Mouse (Mus musculus) testis, adult 2 months (tissue): ENCODE measurements around the gene Rtp1. TPM values are rescaled to one million over a fixed set of nuclear protein-coding genes. Genes with fewer than 3 reads are reported as not detected.

ENCODE experiments used
- H3K27ac ChIP-seq: fragments of 200-500 bp; 2 replicates; pipeline ENCODE4 v1.5.1; 2012; ENCODE audit warnings: low read depth, low read length; ENCODE audit not compliant: control insufficient read depth, insufficient read depth
- H3K27me3 ChIP-seq: fragments of 200-500 bp; 2 replicates; pipeline ENCODE4 v1.6.1; 2012; ENCODE audit warnings: mild to moderate bottlenecking, low read length, moderate library complexity; ENCODE audit not compliant: control insufficient read depth, insufficient read depth
- H3K36me3 ChIP-seq: fragments of 200-500 bp; 2 replicates; pipeline ENCODE4 v1.6.1; 2012; ENCODE audit warnings: mild to moderate bottlenecking, low read length; ENCODE audit not compliant: control insufficient read depth, insufficient read depth
- H3K4me1 ChIP-seq: fragments of 200-500 bp; 2 replicates; pipeline ENCODE4 v1.6.1; 2012; ENCODE audit warnings: low read length; ENCODE audit not compliant: control insufficient read depth, insufficient read depth
- H3K4me3 ChIP-seq: fragments of 200-500 bp; 2 replicates; pipeline ENCODE4 v1.5.1; 2012; ENCODE audit warnings: low read depth, mild to moderate bottlenecking, low read length, moderate library complexity, mixed read lengths; ENCODE audit not compliant: control insufficient read depth
- CTCF ChIP-seq: fragments of 200-500 bp; IDR thresholded peaks from 2 replicates; pipeline ENCODE4 v1.5.1; 2012; ENCODE audit warnings: low read depth, mild to moderate bottlenecking, inconsistent platforms, low read length, moderate library complexity; ENCODE audit not compliant: control insufficient read depth, insufficient read depth, insufficient replicate concordance
- POLR2A ChIP-seq: fragments of 200-500 bp; IDR thresholded peaks from 2 replicates; pipeline ENCODE4 v1.6.1; 2012; ENCODE audit warnings: low read depth, mild to moderate bottlenecking, inconsistent platforms, low read length, moderate library complexity; ENCODE audit not compliant: control insufficient read depth
- polyA plus RNA-seq: library from polyadenylated mRNA; depleted of rRNA; stranded (reverse); fragments of >200 nt; gene quantifications from 2 replicates; pipeline ENCODE4 v1.2.3, GENCODE M21; 2012

Rtp1 gene
- polyA plus RNA-seq, 1 experiment, result 0.41 TPM

DNA sequence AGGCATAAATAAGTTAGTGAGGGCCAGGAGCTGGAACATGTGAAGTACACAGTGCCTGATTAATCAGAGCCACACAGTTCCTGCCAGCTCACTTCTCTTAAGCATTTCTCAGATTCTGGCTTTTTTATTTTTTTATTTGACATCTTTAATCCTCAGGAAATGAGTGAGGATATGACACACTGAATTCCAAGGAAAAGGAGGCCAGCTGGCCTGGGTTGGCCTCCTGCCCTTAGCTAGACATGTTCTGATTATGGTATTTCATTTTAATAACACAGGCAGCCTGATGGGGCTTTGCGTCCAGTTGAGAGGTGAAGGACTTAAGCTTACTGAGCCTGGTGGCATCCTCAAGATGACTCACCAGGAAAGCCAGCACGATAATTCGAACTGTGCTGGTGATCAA is 27.6 kb downstream of the Rtp1 start:
- Histone ChIP-seq H3K27ac (no peak overlapping the region), H3K36me3 (no peaks in the 10 kb centered on the region), H3K4me1 (no peaks in the 10 kb centered on the region), H3K27me3 (no peaks in the 10 kb centered on the region), H3K4me3 (no peak overlapping the region)
- TF ChIP-seq POLR2A (no peak), CTCF (no peak)

DNA sequence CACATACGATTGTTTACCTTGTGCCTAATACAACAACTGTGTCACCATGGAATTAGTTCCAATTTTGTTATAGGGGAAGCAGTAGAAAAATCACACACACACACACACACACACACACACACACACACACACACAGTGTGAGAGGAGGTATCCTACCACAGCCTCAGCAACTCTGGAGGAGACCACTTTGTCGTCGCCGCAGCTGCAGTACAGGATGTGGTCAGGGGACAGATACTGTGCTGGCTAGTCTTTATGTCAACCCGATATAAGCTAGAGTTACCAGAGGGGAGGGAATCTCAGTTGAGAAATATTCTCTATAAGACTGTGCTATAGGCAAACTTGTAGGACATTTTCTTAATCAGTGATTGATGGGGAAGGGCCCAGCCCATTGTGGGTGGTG is 28.4 kb downstream of the Rtp1 start:
- Histone ChIP-seq H3K4me1 (no peaks in the 10 kb centered on the region), H3K27me3 (no peaks in the 10 kb centered on the region), H3K36me3 (no peaks in the 10 kb centered on the region), H3K4me3 (no peak overlapping the region), H3K27ac (no peak overlapping the region)
- TF ChIP-seq POLR2A (no peak), CTCF (no peak)

DNA sequence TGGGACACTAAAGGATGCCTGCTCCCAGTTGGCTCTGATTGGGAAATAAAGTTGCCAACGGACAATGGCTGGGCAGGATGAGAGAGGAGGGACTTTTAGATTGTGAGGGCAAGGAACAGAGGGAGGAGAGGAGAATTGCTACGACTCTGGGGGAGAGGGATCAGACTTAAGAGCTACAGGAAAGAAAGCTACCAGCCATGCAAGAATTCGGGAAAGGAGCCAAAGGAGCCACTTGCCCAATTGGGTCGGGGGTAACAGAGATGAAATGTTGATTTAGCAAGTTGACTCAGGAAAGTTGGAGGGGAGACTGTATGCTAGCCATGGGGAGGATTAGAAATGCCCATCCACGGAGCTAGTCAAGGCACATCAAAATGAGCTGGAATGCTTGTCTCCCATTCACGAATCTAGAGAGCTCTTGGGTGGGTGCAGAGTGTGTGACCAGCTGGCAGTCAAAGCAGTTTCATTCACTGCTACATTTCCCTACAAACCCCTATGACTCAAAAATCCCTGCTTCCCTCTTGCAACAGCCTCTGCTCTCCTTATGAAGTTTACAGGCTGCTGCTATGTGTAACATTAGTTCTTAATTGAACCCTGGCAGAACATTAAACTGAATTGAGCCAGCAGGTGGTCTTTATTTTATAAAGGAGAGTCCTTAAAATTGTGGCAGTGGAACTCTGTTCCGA is 30.1 kb downstream of the Rtp1 start:
- Histone ChIP-seq H3K27me3 (no peaks in the 10 kb centered on the region), H3K27ac (no peak overlapping the region), H3K4me3 (no peak overlapping the region), H3K36me3 (no peaks in the 10 kb centered on the region), H3K4me1 (no peaks in the 10 kb centered on the region)
- TF ChIP-seq POLR2A (no peak), CTCF (no peak)

DNA sequence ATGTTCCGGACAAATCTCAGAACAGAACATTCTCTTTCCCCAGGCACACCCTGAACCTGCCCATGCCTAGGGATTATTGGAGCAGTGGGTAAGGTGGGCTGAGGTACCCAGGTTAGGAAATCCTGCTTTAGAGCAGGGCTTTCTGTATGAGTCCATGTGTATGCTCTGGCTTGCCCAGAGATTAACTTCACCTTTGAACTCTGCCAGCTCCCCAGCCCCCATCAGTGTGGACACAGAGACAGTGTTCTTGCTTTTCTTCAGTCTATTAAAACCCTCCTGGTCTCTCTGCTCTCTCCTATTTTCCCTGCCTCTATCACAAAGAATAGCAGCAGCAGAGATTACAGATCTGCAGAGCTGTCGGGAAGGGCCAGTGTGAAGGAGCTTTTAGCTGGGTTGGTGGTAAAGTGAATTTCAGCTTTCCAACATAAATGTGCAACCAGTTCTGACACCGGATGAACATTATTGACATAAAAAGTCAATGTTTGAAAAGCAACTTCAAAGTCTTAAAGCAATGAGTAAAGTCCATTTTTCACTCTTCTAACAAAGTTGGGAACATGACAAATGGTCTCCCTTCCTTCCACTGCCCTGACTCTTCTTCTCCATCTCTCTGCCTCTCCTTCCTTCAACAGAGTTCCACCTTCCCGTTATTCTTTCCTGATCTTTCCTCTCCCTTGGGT is 34.9 kb downstream of the Rtp1 start:
- no peaks in the 10 kb centered on the region for H3K36me3 ChIP-seq
- no peaks in the 10 kb centered on the region for H3K27me3 ChIP-seq
- no peak for TF ChIP-seq POLR2A
- no peak for TF ChIP-seq CTCF
- H3K4me3 ChIP-seq, result no peak overlapping the region
- H3K27ac ChIP-seq, result no peak overlapping the region
- no peaks in the 10 kb centered on the region for H3K4me1 ChIP-seq

DNA sequence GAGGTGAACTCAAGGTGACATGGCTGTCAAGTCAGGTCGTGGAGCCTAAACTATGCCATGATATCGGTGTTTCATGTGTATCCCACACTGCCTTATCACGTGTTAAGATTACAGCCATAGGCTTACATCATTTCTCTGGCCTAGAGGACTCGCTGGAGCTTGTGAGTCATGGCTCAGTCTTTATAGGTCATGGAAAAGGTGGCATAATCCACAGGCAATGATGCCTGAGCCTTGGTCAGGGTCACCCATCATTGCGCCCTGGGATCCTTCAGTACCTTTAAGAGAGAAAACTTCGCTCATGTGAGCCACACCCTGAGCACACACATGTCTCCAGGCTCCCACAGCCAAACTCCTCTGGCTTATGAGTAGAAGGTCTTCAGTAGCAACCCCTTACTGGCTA is 42.6 kb downstream of the Rtp1 start:
- TF ChIP-seq POLR2A (no peak), CTCF (no peak)
- H3K36me3 ChIP-seq, result no peaks in the 10 kb centered on the region
- H3K27me3 ChIP-seq, result no peaks in the 10 kb centered on the region
- H3K27ac ChIP-seq, result no peak overlapping the region
- H3K4me1 ChIP-seq, result no peaks in the 10 kb centered on the region
- no peak overlapping the region for H3K4me3 ChIP-seq

DNA sequence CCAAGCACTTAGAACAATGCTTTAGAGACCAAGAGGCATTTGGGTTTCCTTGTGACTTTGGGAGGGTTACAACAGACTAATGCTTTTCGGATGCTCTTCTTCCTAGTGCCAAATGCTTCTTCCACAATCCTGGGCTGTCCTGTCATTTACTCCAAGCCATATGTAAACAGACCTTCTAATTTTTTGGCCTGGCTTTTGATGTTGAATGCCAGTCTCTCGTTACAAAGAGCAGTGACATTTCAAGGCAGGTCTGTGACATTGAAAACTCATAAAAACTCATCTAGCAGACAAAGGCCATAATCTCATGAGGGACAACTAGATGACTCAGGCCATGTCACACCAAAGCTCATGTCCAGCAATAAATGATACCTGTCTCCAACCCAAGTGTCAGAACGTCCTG is 43.1 kb downstream of the Rtp1 start:
- H3K27me3 ChIP-seq, result no peaks in the 10 kb centered on the region
- no peaks in the 10 kb centered on the region for H3K36me3 ChIP-seq
- no peak for TF ChIP-seq CTCF
- TF ChIP-seq POLR2A, result no peak
- no peaks in the 10 kb centered on the region for H3K4me1 ChIP-seq
- H3K4me3 ChIP-seq, result no peak overlapping the region
- H3K27ac ChIP-seq, result no peak overlapping the region

DNA sequence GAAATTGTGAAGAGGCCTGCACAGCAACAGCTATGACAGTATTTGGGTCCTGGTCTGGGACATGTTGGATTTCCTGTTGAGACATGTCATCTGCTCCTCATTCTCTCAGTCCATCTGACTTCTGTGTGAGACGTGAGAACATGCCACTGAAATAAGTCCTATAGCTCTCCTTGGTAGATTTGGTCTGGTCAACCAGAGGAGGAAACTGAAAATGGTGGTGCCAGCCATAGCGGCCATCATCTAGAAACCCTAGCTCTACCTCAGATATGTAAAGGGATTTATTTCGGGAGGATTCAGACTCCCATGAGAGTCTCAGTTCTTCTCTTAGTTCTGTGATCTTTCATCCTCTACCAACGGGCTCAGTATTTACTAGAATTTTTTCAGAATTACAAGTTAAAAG is 46.7 kb downstream of the Rtp1 start:
- no peaks in the 10 kb centered on the region for H3K4me1 ChIP-seq
- H3K4me3 ChIP-seq, result no peak overlapping the region
- no peak for TF ChIP-seq CTCF
- no peak for TF ChIP-seq POLR2A
- H3K36me3 ChIP-seq, result no peaks in the 10 kb centered on the region
- no peak overlapping the region for H3K27ac ChIP-seq
- H3K27me3 ChIP-seq, result no peaks in the 10 kb centered on the region
